Mouse (Mus musculus) NIH3T3 (cell line): Measurements from ENCODE around the gene Agbl3.

ENCODE experiments used
- DNase-seq: peaks from one replicate; pipeline ENCODE4 v3.0.0-alpha.2; 2012; ENCODE audit warnings: low read depth

The Agbl3 gene

GRCm38 (mm10) chr6:34780231-34780942, at the start of gene Agbl3:
TSS of gene Agbl3 (plus strand) at chr6:34780432.
- peak; percentile 99 for DNase-seq

GRCm38 (mm10) chr6:34731007-34731406, 49.2 kb upstream of the Agbl3 start:
- DNase-seq: no peak

- no peak for DNase-seq
Measured at GRCm38 (mm10) chr6:34731529-34731928, 48.7 kb upstream of the Agbl3 start.

GRCm38 (mm10) chr6:34734940-34735695, 45.1 kb upstream of the Agbl3 start:
- DNase-seq: peak; percentile 63

GRCm38 (mm10) chr6:34736934-34737333, 43.3 kb upstream of the Agbl3 start:
- DNase-seq: no peak

- DNase-seq: peak; percentile 97
Measured at GRCm38 (mm10) chr6:34743946-34744345, 36.3 kb upstream of the Agbl3 start.

- peak; percentile 60 for DNase-seq
Measured at GRCm38 (mm10) chr6:34747846-34748245, 32.4 kb upstream of the Agbl3 start.

- DNase-seq: peak; percentile 76
Measured at GRCm38 (mm10) chr6:34748566-34748965, 31.7 kb upstream of the Agbl3 start.

- peak; percentile 58 for DNase-seq
Measured at GRCm38 (mm10) chr6:34749526-34749925, 30.7 kb upstream of the Agbl3 start.

- DNase-seq: peak; percentile 78
Measured at GRCm38 (mm10) chr6:34750487-34751120, 29.6 kb upstream of the Agbl3 start.

GRCm38 (mm10) chr6:34751625-34752024, 28.6 kb upstream of the Agbl3 start:
- DNase-seq: no peak

- peak; percentile 89 for DNase-seq
Measured at GRCm38 (mm10) chr6:34754448-34754847, 25.8 kb upstream of the Agbl3 start.

- DNase-seq: no peak
Measured at GRCm38 (mm10) chr6:34758340-34758739, 21.9 kb upstream of the Agbl3 start.

- peak; percentile 86 for DNase-seq
Measured at GRCm38 (mm10) chr6:34760023-34760422, 20.2 kb upstream of the Agbl3 start.

GRCm38 (mm10) chr6:34765721-34766120, 14.5 kb upstream of the Agbl3 start:
- DNase-seq: no peak

- DNase-seq: no peak
Measured at GRCm38 (mm10) chr6:34769984-34770383, 10.2 kb upstream of the Agbl3 start.

GRCm38 (mm10) chr6:34770491-34770890, 9.7 kb upstream of the Agbl3 start:
- DNase-seq: no peak

- peak; percentile 52 for DNase-seq
Measured at GRCm38 (mm10) chr6:34776396-34776795, 3.8 kb upstream of the Agbl3 start.

GRCm38 (mm10) chr6:34777094-34777493, 3.1 kb upstream of the Agbl3 start:
- no peak for DNase-seq

GRCm38 (mm10) chr6:34777981-34778668, 2.1 kb upstream of the Agbl3 start:
- DNase-seq: peak; percentile 65

GRCm38 (mm10) chr6:34780943-34781289, 684 bp downstream of the Agbl3 start:
- no peak for DNase-seq

GRCm38 (mm10) chr6:34782493-34782892, 2.3 kb downstream of the Agbl3 start:
- peak; percentile 61 for DNase-seq
